Mouse (Mus musculus) midbrain, embryonic 12.5 days (tissue): Measurements from ENCODE around the gene Pzp. TPM values are rescaled to one million over a fixed set of nuclear protein-coding genes. Genes with fewer than 3 reads are reported as not detected.

ENCODE experiments used
- ATAC-seq: fragments of 200-750 bp; cut with Nextera tagmentation; 2 replicates; pipeline ENCODE4 v1.8.0; 2017; ENCODE audit warnings: low read depth, moderate TSS enrichment, moderate library complexity; ENCODE audit not compliant: low FRiP score
- H3K27ac ChIP-seq: fragments of 300-500 bp; sonication (generic); replicated peaks from 2 replicates; pipeline ENCODE4 v1.5.1; 2016; ENCODE audit warnings: mild to moderate bottlenecking
- H3K27me3 ChIP-seq: fragments of 300-500 bp; sonication (generic); 2 replicates; pipeline ENCODE4 v1.6.1; 2016; ENCODE audit warnings: mild to moderate bottlenecking
- H3K36me3 ChIP-seq: fragments of 300-500 bp; sonication (generic); 2 replicates; pipeline ENCODE4 v1.6.1; 2016
- H3K4me1 ChIP-seq: fragments of 300-500 bp; sonication (generic); 2 replicates; pipeline ENCODE4 v1.6.1; 2016
- H3K4me2 ChIP-seq: fragments of 300-500 bp; sonication (generic); replicated peaks from 2 replicates; pipeline ENCODE4 v1.6.1; 2016; ENCODE audit warnings: mild to moderate bottlenecking, moderate library complexity
- H3K4me3 ChIP-seq: fragments of 300-500 bp; sonication (generic); 2 replicates; pipeline ENCODE4 v1.5.1; 2016; ENCODE audit warnings: mild to moderate bottlenecking
- H3K9ac ChIP-seq: fragments of 300-500 bp; sonication (generic); replicated peaks from 2 replicates; pipeline ENCODE4 v1.6.1; 2016; ENCODE audit warnings: mild to moderate bottlenecking, moderate library complexity
- H3K9me3 ChIP-seq: fragments of 300-500 bp; sonication (generic); 2 replicates; pipeline ENCODE4 v1.6.1; 2016; ENCODE audit warnings: mild to moderate bottlenecking
- WGBS: fragments of 180-500 bp; shearing (Covaris S2); methylation state at CpG from one replicate; pipeline ENCODE4 v1.1.7; 2016; 5-methylcytosine and 5-hydroxymethylcytosine counted together
- polyA plus RNA-seq: library from polyadenylated mRNA; unstranded; fragments of >200 nt; fragmentation: Nextera tagmentation; extraction: Ambion mirVana; gene quantifications from 2 replicates; pipeline ENCODE4 v1.2.1, GENCODE M21; 2016

Pzp gene
- not detected in 2 replicates for polyA plus RNA-seq

- no peaks in the 10 kb centered on the region for H3K9me3 ChIP-seq
- H3K27ac ChIP-seq, result no peak within 1 kb of the TSS
- H3K4me2 ChIP-seq, result no peak within 1 kb of the TSS
- no peak within 1 kb of the TSS for H3K9ac ChIP-seq
- no peaks in the 10 kb centered on the region for H3K27me3 ChIP-seq
- H3K36me3 ChIP-seq, result no peaks in the 10 kb centered on the region
- WGBS, result 78% methylated on average over 4 of the region's 4 CpGs
- H3K4me3 ChIP-seq, result no peak within 1 kb of the TSS
- no peaks in the 10 kb centered on the region for H3K4me1 ChIP-seq
- ATAC-seq, result no peak
These were observed at the start of gene Pzp for GRCm38 (mm10) chr6:128526601-128527000. Pzp (minus strand) TSS chr6:128526720.

- no peaks in the 10 kb centered on the region for H3K36me3 ChIP-seq
- WGBS, result 94% methylated on average over 11 of the region's 11 CpGs
- no peak overlapping the region for H3K4me3 ChIP-seq
- H3K27ac ChIP-seq, result no peak overlapping the region
- no peak overlapping the region for H3K4me2 ChIP-seq
- ATAC-seq, result no peak
- H3K4me1 ChIP-seq, result no peaks in the 10 kb centered on the region
- H3K9me3 ChIP-seq, result no peaks in the 10 kb centered on the region
- H3K27me3 ChIP-seq, result no peaks in the 10 kb centered on the region
- H3K9ac ChIP-seq, result no peak overlapping the region
These were observed 40.1 kb upstream of the Pzp start for GRCm38 (mm10) chr6:128566589-128566988.

- H3K4me1 ChIP-seq, result no peaks in the 10 kb centered on the region
- no peak overlapping the region for H3K27ac ChIP-seq
- H3K4me3 ChIP-seq, result no peak overlapping the region
- no peaks in the 10 kb centered on the region for H3K27me3 ChIP-seq
- WGBS, result 90% methylated on average over 7 of the region's 7 CpGs
- H3K9ac ChIP-seq, result no peak overlapping the region
- ATAC-seq, result no peak
- no peaks in the 10 kb centered on the region for H3K9me3 ChIP-seq
- no peaks in the 10 kb centered on the region for H3K36me3 ChIP-seq
- no peak overlapping the region for H3K4me2 ChIP-seq
These were observed 27.5 kb upstream of the Pzp start for GRCm38 (mm10) chr6:128554049-128554448.

GRCm38 (mm10) chr6:128549463-128550452 is 23.2 kb upstream of the Pzp start:
- Histone ChIP-seq H3K9ac (no peak overlapping the region), H3K36me3 (no peaks in the 10 kb centered on the region), H3K4me3 (no peak overlapping the region), H3K4me1 (no peaks in the 10 kb centered on the region), H3K27ac (no peak overlapping the region), H3K9me3 (no peaks in the 10 kb centered on the region), H3K27me3 (no peaks in the 10 kb centered on the region), H3K4me2 (no peak overlapping the region)
- WGBS, result 79% methylated on average over 15 of the region's 15 CpGs
- ATAC-seq, result no peak

- Histone ChIP-seq H3K9me3 (no peaks in the 10 kb centered on the region), H3K9ac (no peak overlapping the region), H3K4me1 (no peaks in the 10 kb centered on the region), H3K4me2 (no peak overlapping the region), H3K4me3 (no peak overlapping the region), H3K27ac (no peak overlapping the region), H3K27me3 (no peaks in the 10 kb centered on the region), H3K36me3 (no peaks in the 10 kb centered on the region)
- ATAC-seq, result no peak
- WGBS, result 85% methylated on average over 10 of the region's 10 CpGs
These were observed 22.0 kb upstream of the Pzp start for GRCm38 (mm10) chr6:128548532-128548931.

GRCm38 (mm10) chr6:128545402-128545801 is 18.9 kb upstream of the Pzp start:
- Histone ChIP-seq H3K9me3 (no peaks in the 10 kb centered on the region), H3K4me2 (no peak overlapping the region), H3K27me3 (no peaks in the 10 kb centered on the region), H3K27ac (no peak overlapping the region), H3K4me3 (no peak overlapping the region), H3K36me3 (no peaks in the 10 kb centered on the region), H3K9ac (no peak overlapping the region), H3K4me1 (no peaks in the 10 kb centered on the region)
- WGBS, result 88% methylated on average over 4 of the region's 4 CpGs
- ATAC-seq, result no peak

- Histone ChIP-seq H3K4me1 (no peaks in the 10 kb centered on the region), H3K36me3 (no peaks in the 10 kb centered on the region), H3K9ac (no peak overlapping the region), H3K4me2 (no peak overlapping the region), H3K4me3 (no peak overlapping the region), H3K27ac (no peak overlapping the region), H3K27me3 (no peaks in the 10 kb centered on the region), H3K9me3 (no peaks in the 10 kb centered on the region)
- no peak for ATAC-seq
- 89% methylated on average over 13 of the region's 13 CpGs for WGBS
These were observed 16.7 kb upstream of the Pzp start for GRCm38 (mm10) chr6:128543226-128543625.

GRCm38 (mm10) chr6:128535250-128535649 is 8.7 kb upstream of the Pzp start:
- H3K27ac ChIP-seq, result no peak overlapping the region
- H3K4me1 ChIP-seq, result no peaks in the 10 kb centered on the region
- ATAC-seq, result no peak
- 91% methylated on average over 2 of the region's 2 CpGs for WGBS
- no peak overlapping the region for H3K4me2 ChIP-seq
- H3K4me3 ChIP-seq, result no peak overlapping the region
- no peak overlapping the region for H3K9ac ChIP-seq
- H3K36me3 ChIP-seq, result no peaks in the 10 kb centered on the region
- no peaks in the 10 kb centered on the region for H3K27me3 ChIP-seq
- no peaks in the 10 kb centered on the region for H3K9me3 ChIP-seq

GRCm38 (mm10) chr6:128533296-128533695 is 6.8 kb upstream of the Pzp start:
- Histone ChIP-seq H3K9ac (no peak overlapping the region), H3K27me3 (no peaks in the 10 kb centered on the region), H3K27ac (no peak overlapping the region), H3K36me3 (no peaks in the 10 kb centered on the region), H3K4me2 (no peak overlapping the region), H3K4me3 (no peak overlapping the region), H3K4me1 (no peaks in the 10 kb centered on the region), H3K9me3 (no peaks in the 10 kb centered on the region)
- 89% methylated on average over 6 of the region's 6 CpGs for WGBS
- no peak for ATAC-seq

GRCm38 (mm10) chr6:128532701-128533100 is 6.2 kb upstream of the Pzp start:
- no peak overlapping the region for H3K4me2 ChIP-seq
- WGBS, result 94% methylated on average over 9 of the region's 9 CpGs
- H3K27me3 ChIP-seq, result no peaks in the 10 kb centered on the region
- H3K4me1 ChIP-seq, result no peaks in the 10 kb centered on the region
- H3K36me3 ChIP-seq, result no peaks in the 10 kb centered on the region
- no peaks in the 10 kb centered on the region for H3K9me3 ChIP-seq
- no peak overlapping the region for H3K27ac ChIP-seq
- H3K4me3 ChIP-seq, result no peak overlapping the region
- H3K9ac ChIP-seq, result no peak overlapping the region
- ATAC-seq, result no peak

- Histone ChIP-seq H3K36me3 (no peaks in the 10 kb centered on the region), H3K4me2 (no peak overlapping the region)
- 83% methylated on average over 4 of the region's 4 CpGs for WGBS
These were observed 2.0 kb upstream of the Pzp start for GRCm38 (mm10) chr6:128528491-128528890.

GRCm38 (mm10) chr6:128527110-128527509 is 590 bp upstream of the Pzp start:
- 84% methylated on average over 1 of the region's 1 CpGs for WGBS
- ATAC-seq, result no peak
- no peaks in the 10 kb centered on the region for H3K4me1 ChIP-seq
- no peaks in the 10 kb centered on the region for H3K36me3 ChIP-seq
- no peak overlapping the region for H3K4me2 ChIP-seq
- H3K27ac ChIP-seq, result no peak overlapping the region
- H3K9me3 ChIP-seq, result no peaks in the 10 kb centered on the region
- no peaks in the 10 kb centered on the region for H3K27me3 ChIP-seq
- no peak overlapping the region for H3K9ac ChIP-seq
- H3K4me3 ChIP-seq, result no peak overlapping the region

More at GRCm38 (mm10) chr6:128528491-128528890, 2.0 kb upstream of the Pzp start:
- ATAC-seq, result no peak
- no peak overlapping the region for H3K27ac ChIP-seq
- H3K9ac ChIP-seq, result no peak overlapping the region
- no peaks in the 10 kb centered on the region for H3K27me3 ChIP-seq
- H3K9me3 ChIP-seq, result no peaks in the 10 kb centered on the region
- no peaks in the 10 kb centered on the region for H3K4me1 ChIP-seq
- H3K4me3 ChIP-seq, result no peak overlapping the region
